Mouse (Mus musculus) embryonic fibroblast, embryonic 13.5 days (primary cell): ENCODE data around the gene Mmp13.

ENCODE experiments used
- CTCF ChIP-seq: IDR thresholded peaks from 2 replicates; pipeline ENCODE4 v1.5.1; 2011; ENCODE audit warnings: mild to moderate bottlenecking, control low read depth, low read length, moderate library complexity, borderline replicate concordance; ENCODE audit not compliant: insufficient read depth
- POLR2A ChIP-seq: IDR thresholded peaks from 2 replicates; pipeline ENCODE4 v1.6.1; 2011; ENCODE audit warnings: low read depth, mild to moderate bottlenecking, control low read depth, low read length, moderate library complexity

DNA sequence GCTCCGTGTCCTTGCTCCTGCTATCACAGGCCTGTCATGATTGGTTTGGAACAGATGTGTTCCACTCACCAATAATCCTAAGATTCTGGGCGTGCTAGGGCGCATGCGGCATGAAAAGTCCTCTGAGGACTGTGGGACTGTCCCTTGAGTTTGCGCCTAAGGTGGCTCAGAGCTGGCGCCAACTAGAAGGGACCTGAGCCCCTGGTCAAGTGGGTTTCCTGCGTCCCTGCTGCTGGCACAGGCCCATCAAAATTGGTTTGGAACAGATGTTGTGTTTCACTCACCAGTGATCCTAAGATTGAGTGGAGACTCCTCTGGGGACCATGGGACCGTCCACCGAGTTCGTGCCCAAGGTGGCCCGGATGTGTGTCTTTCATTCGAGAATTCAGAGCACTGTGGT, 17.6 kb downstream of the Mmp13 start:
- TF ChIP-seq POLR2A (no peak), CTCF (no peak)
